Mouse (Mus musculus) heart, embryonic 14.5 days (tissue): Measurements from ENCODE around the gene Ptpn21. TPM values are rescaled to one million over a fixed set of nuclear protein-coding genes. Genes with fewer than 3 reads are reported as not detected.

Experiments
- ATAC-seq: fragments of 200-750 bp; cut with Nextera tagmentation; 2 replicates; pipeline ENCODE4 v1.8.0; 2017; ENCODE audit warnings: low read depth, moderate TSS enrichment; ENCODE audit not compliant: insufficient number of reproducible peaks, insufficient read depth, low FRiP score
- H3K27ac ChIP-seq, 2 experiments: fragments of 200-500 bp in 1 of 2; fragments of 300-500 bp in 1 of 2; sonication (generic) in 1 of 2; replicated peaks in 1 of 2; 2 replicates each; pipeline ENCODE4 v1.5.1; 2012 to 2014; ENCODE audit warnings: low read depth in 2 of 2, low read length in 2 of 2, control low read depth in 1 of 2, mild to moderate bottlenecking in 1 of 2, mixed read lengths in 1 of 2; ENCODE audit not compliant: control insufficient read depth in 1 of 2, insufficient read depth in 1 of 2
- H3K27me3 ChIP-seq: fragments of 300-500 bp; sonication (generic); 2 replicates; pipeline ENCODE4 v1.6.1; 2014; ENCODE audit warnings: mild to moderate bottlenecking, low read length, control low read depth; ENCODE audit not compliant: control insufficient read depth, insufficient read depth
- H3K36me3 ChIP-seq: fragments of 300-500 bp; sonication (generic); 2 replicates; pipeline ENCODE4 v1.6.1; 2014; ENCODE audit warnings: mild to moderate bottlenecking, control low read depth, low read length, mixed read lengths; ENCODE audit not compliant: control insufficient read depth, insufficient read depth
- H3K4me1 ChIP-seq, 2 experiments: fragments of 200-500 bp in 1 of 2; fragments of 300-500 bp in 1 of 2; sonication (generic) in 1 of 2; 2 replicates each; pipeline ENCODE4 v1.6.1; 2012 to 2014; ENCODE audit warnings: low read length in 2 of 2, control low read depth in 1 of 2, mixed read lengths in 1 of 2; ENCODE audit not compliant: control insufficient read depth in 2 of 2, insufficient read depth in 2 of 2
- H3K4me2 ChIP-seq: fragments of 300-500 bp; sonication (generic); 2 replicates; pipeline ENCODE4 v1.6.1; 2014; ENCODE audit warnings: mild to moderate bottlenecking, low read length
- H3K4me3 ChIP-seq, 2 experiments: fragments of 200-500 bp in 1 of 2; fragments of 300-500 bp in 1 of 2; sonication (generic) in 1 of 2; 2 replicates each; pipeline ENCODE4 v1.5.1; 2012 to 2014; ENCODE audit warnings: low read length in 2 of 2, mild to moderate bottlenecking in 2 of 2, control low read depth in 1 of 2, low read depth in 1 of 2, moderate library complexity in 1 of 2; ENCODE audit not compliant: control insufficient read depth in 1 of 2, insufficient read depth in 1 of 2
- H3K9ac ChIP-seq: fragments of 300-500 bp; sonication (generic); 2 replicates; pipeline ENCODE4 v1.6.1; 2014; ENCODE audit warnings: mild to moderate bottlenecking, low read length
- H3K9me3 ChIP-seq: fragments of 300-500 bp; sonication (generic); 2 replicates; pipeline ENCODE4 v1.6.1; 2016; ENCODE audit warnings: low read length, control low read depth; ENCODE audit not compliant: control insufficient read depth
- WGBS: fragments of 180-500 bp; shearing (Covaris S2); extraction: QIAGEN DNeasy Blood & Tissue Kit; methylation state at CpG from one replicate; pipeline ENCODE4 v1.1.7; 2014; 5-methylcytosine and 5-hydroxymethylcytosine counted together
- polyA plus RNA-seq: library from polyadenylated mRNA; unstranded; fragments of >200 nt; fragmentation: Nextera tagmentation; extraction: Ambion mirVana; gene quantifications from 2 replicates; pipeline ENCODE4 v1.2.1, GENCODE M21; 2014

Ptpn21 gene
- polyA plus RNA-seq, 1 experiment from 2014 or later = 14.4 TPM

- WGBS = 92% methylated on average over 7 of the region's 7 CpGs
- H3K27ac ChIP-seq = no peak overlapping the region
- H3K4me1 ChIP-seq = peaks cover 7 to 19% of the 10 kb centered on the region in 2 experiments
- no peak for ATAC-seq
- no peak overlapping the region for H3K4me3 ChIP-seq
- H3K9ac ChIP-seq = no peak overlapping the region
- H3K9me3 ChIP-seq = no peaks in the 10 kb centered on the region
- H3K27me3 ChIP-seq = no peaks in the 10 kb centered on the region
- no peak overlapping the region for H3K4me2 ChIP-seq
- 0 out of 2 replicates have a peak, but pooled peaks cover 3% of the 10 kb centered on the region for H3K36me3 ChIP-seq
These were observed 13.0 kb downstream of the Ptpn21 start for GRCm38 (mm10) chr12:98724224-98724623.

- H3K4me1 ChIP-seq = peaks cover 4 to 19% of the 10 kb centered on the region in 2 experiments
- no peaks in the 10 kb centered on the region for H3K9me3 ChIP-seq
- no peak overlapping the region for H3K9ac ChIP-seq
- no peak for ATAC-seq
- WGBS = 68% methylated on average over 3 of the region's 3 CpGs
- H3K27me3 ChIP-seq = no peaks in the 10 kb centered on the region
- no peaks in the 10 kb centered on the region for H3K36me3 ChIP-seq
- H3K4me3 ChIP-seq = no peak overlapping the region
- no peak overlapping the region for H3K4me2 ChIP-seq
- H3K27ac ChIP-seq = peak overlapping the region in 1 of 2 experiments; percentile 67; a peak in 3 of 4 replicates
These were observed 16.2 kb downstream of the Ptpn21 start for GRCm38 (mm10) chr12:98721030-98721429.

GRCm38 (mm10) chr12:98720628-98721027 lies 16.6 kb downstream of the Ptpn21 start:
- Histone ChIP-seq H3K4me1 (peaks cover 5 to 23% of the 10 kb centered on the region in 2 experiments), H3K9me3 (no peaks in the 10 kb centered on the region), H3K36me3 (no peaks in the 10 kb centered on the region), H3K27ac (peak overlapping the region in 1 of 2 experiments; percentile 67; a peak in 2 of 4 replicates), H3K4me2 (no peak overlapping the region), H3K4me3 (no peak overlapping the region), H3K27me3 (no peaks in the 10 kb centered on the region), H3K9ac (no peak overlapping the region)
- ATAC-seq = no peak
- 51% methylated on average over 3 of the region's 3 CpGs for WGBS

GRCm38 (mm10) chr12:98716142-98716541 lies 21.1 kb downstream of the Ptpn21 start:
- WGBS = 73% methylated on average over 2 of the region's 2 CpGs
- no peak overlapping the region for H3K4me2 ChIP-seq
- H3K9ac ChIP-seq = no peak overlapping the region
- H3K36me3 ChIP-seq = peaks cover 3% of the 10 kb centered on the region; the same call in 1 of the 2 replicates
- peaks cover 22 to 41% of the 10 kb centered on the region in 2 experiments for H3K4me1 ChIP-seq
- H3K4me3 ChIP-seq = no peak overlapping the region
- no peak for ATAC-seq
- no peak overlapping the region for H3K27ac ChIP-seq
- no peaks in the 10 kb centered on the region for H3K27me3 ChIP-seq
- H3K9me3 ChIP-seq = no peaks in the 10 kb centered on the region

- H3K4me2 ChIP-seq = peak overlapping the region; percentile 19; the same call in 1 of the 2 replicates
- H3K27ac ChIP-seq = peak overlapping the region; percentile 44 to 47
- no peak overlapping the region for H3K9ac ChIP-seq
These were observed 22.4 kb downstream of the Ptpn21 start for GRCm38 (mm10) chr12:98714757-98715156.

GRCm38 (mm10) chr12:98713621-98714103 lies 23.5 kb downstream of the Ptpn21 start:
- ATAC-seq = no peak
- Histone ChIP-seq H3K27ac (0 out of 4 replicates have a peak overlapping the region, but pooled peaks of 1 of the 2 experiments have one; percentile 26), H3K27me3 (no peaks in the 10 kb centered on the region), H3K4me2 (no peak overlapping the region), H3K9ac (no peak overlapping the region), H3K9me3 (no peaks in the 10 kb centered on the region), H3K36me3 (peaks cover 19% of the 10 kb centered on the region), H3K4me1 (peaks cover 18 to 30% of the 10 kb centered on the region in 2 experiments), H3K4me3 (no peak overlapping the region)
- 22% methylated on average over 7 of the region's 7 CpGs for WGBS

More at GRCm38 (mm10) chr12:98714757-98715156, 22.4 kb downstream of the Ptpn21 start:
- H3K9me3 ChIP-seq = no peaks in the 10 kb centered on the region
- no peak overlapping the region for H3K4me3 ChIP-seq
- peaks cover 18 to 30% of the 10 kb centered on the region in 2 experiments for H3K4me1 ChIP-seq
- 8% methylated on average over 11 of the region's 11 CpGs for WGBS
- H3K36me3 ChIP-seq = peaks cover 10% of the 10 kb centered on the region; the same call in 1 of the 2 replicates
- no peaks in the 10 kb centered on the region for H3K27me3 ChIP-seq
- ATAC-seq = no peak; the same call in 1 of the 2 replicates

- Histone ChIP-seq H3K4me2 (no peak overlapping the region), H3K36me3 (peaks cover 25% of the 10 kb centered on the region), H3K9me3 (no peaks in the 10 kb centered on the region), H3K4me1 (peaks cover 18 to 30% of the 10 kb centered on the region in 2 experiments), H3K9ac (no peak overlapping the region), H3K27me3 (no peaks in the 10 kb centered on the region), H3K27ac (no peak overlapping the region), H3K4me3 (no peak overlapping the region)
- 70% methylated on average over 6 of the region's 6 CpGs for WGBS
- ATAC-seq = no peak
These were observed 24.4 kb downstream of the Ptpn21 start for GRCm38 (mm10) chr12:98712819-98713218.

GRCm38 (mm10) chr12:98703961-98704360 lies 33.2 kb downstream of the Ptpn21 start:
- H3K9ac ChIP-seq = no peak overlapping the region
- no peak overlapping the region for H3K4me3 ChIP-seq
- no peaks in the 10 kb centered on the region for H3K27me3 ChIP-seq
- peaks cover 67% of the 10 kb centered on the region for H3K36me3 ChIP-seq
- H3K9me3 ChIP-seq = no peaks in the 10 kb centered on the region
- H3K4me1 ChIP-seq = no peaks in the 10 kb centered on the region
- H3K4me2 ChIP-seq = no peak overlapping the region
- no peak overlapping the region for H3K27ac ChIP-seq
- no peak for ATAC-seq
- WGBS = 85% methylated on average over 10 of the region's 10 CpGs
